Mouse (Mus musculus) intestine, embryonic 15.5 days (tissue): ENCODE data around the gene Abcg4. TPM values are rescaled to one million over a fixed set of nuclear protein-coding genes. Genes with fewer than 3 reads are reported as not detected.

Source experiments
- ATAC-seq: fragments of 200-750 bp; cut with Nextera tagmentation; 2 replicates; pipeline ENCODE4 v1.8.0; 2017; ENCODE audit warnings: moderate TSS enrichment, moderate library complexity
- H3K27ac ChIP-seq: fragments of 300-500 bp; sonication (generic); 2 replicates; pipeline ENCODE4 v1.5.1; 2015; ENCODE audit warnings: mild to moderate bottlenecking, inconsistent platforms
- H3K27me3 ChIP-seq: fragments of 300-500 bp; sonication (generic); replicated peaks from 2 replicates; pipeline ENCODE4 v1.6.1; 2015; ENCODE audit warnings: inconsistent platforms
- H3K36me3 ChIP-seq: fragments of 300-500 bp; sonication (generic); 2 replicates; pipeline ENCODE4 v1.6.1; 2015; ENCODE audit warnings: inconsistent platforms
- H3K4me1 ChIP-seq: fragments of 300-500 bp; sonication (generic); replicated peaks from 2 replicates; pipeline ENCODE4 v1.6.1; 2015; ENCODE audit warnings: inconsistent platforms
- H3K4me2 ChIP-seq: fragments of 300-500 bp; sonication (generic); replicated peaks from 2 replicates; pipeline ENCODE4 v1.6.1; 2015; ENCODE audit warnings: mild to moderate bottlenecking, inconsistent platforms
- H3K4me3 ChIP-seq: fragments of 300-500 bp; sonication (generic); replicated peaks from 2 replicates; pipeline ENCODE4 v1.5.1; 2015; ENCODE audit warnings: inconsistent platforms
- H3K9ac ChIP-seq: fragments of 300-500 bp; sonication (generic); 2 replicates; pipeline ENCODE4 v1.6.1; 2015; ENCODE audit warnings: inconsistent platforms
- H3K9me3 ChIP-seq: fragments of 300-500 bp; sonication (generic); 2 replicates; pipeline ENCODE4 v1.6.1; 2016; ENCODE audit warnings: inconsistent platforms
- WGBS: fragments of 180-500 bp; shearing (Covaris S2); methylation state at CpG from one replicate; pipeline ENCODE4 v1.1.7; 2015; 5-methylcytosine and 5-hydroxymethylcytosine counted together
- polyA plus RNA-seq: library from polyadenylated mRNA; unstranded; fragments of >200 nt; fragmentation: Nextera tagmentation; extraction: Ambion mirVana; gene quantifications from 2 replicates; pipeline ENCODE4 v1.2.1, GENCODE M21; 2015

The Abcg4 gene
- polyA plus RNA-seq, 1 experiment from 2014 or later, result 2.5 TPM

DNA sequence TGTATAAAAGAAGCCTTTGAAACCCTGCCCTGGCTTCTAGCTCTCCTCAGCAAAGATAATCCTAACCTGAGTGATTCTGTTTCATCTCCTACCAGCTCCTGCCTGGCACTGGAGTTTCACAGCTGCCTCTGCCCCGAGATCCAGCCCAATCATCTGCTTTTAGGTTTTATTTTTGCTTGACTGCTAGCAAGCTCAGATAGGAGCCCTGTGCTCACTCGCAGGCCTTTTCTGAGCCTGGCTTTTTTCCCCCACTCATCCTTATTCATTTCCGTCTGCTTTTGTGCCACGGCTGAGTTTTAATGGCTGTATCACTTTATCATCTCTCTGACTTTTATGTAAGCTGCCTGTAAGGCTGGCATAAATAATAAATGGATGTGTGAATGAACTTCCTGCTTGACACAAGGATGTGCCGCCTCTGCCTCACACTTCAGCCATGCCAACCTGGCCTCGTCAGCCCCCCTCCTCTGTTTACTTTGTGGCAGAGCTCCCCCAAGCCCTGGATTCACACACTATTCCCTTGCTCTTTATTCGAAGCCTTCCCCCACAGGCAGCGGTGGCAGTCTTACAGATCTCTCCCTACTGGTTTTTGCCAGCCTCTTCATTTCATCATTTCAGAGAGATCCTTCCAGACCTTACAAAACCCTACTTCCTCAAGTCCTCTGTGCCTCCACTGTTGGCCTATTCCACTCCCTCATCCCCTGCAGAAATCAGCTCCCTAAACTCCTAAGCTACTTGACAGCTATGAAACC is 21.8 kb downstream of the Abcg4 start:
- no peak for ATAC-seq
- Histone ChIP-seq H3K27me3 (no peaks in the 10 kb centered on the region), H3K27ac (no peak overlapping the region), H3K9me3 (0 out of 2 replicates have a peak, but pooled peaks cover 3% of the 10 kb centered on the region), H3K4me3 (no peak overlapping the region), H3K4me2 (peak overlapping the region; percentile 88; the same call in 1 of the 2 replicates), H3K4me1 (0 out of 2 replicates have a peak, but pooled peaks cover 8% of the 10 kb centered on the region), H3K36me3 (no peaks in the 10 kb centered on the region), H3K9ac (no peak overlapping the region)
- 54% methylated on average over 8 of the region's 8 CpGs for whole genome bisulfite sequencing

GRCm38 (mm10) chr9:44261388-44261787 is 27.0 kb downstream of the Abcg4 start:
- WGBS, result 73% methylated on average over 14 of the region's 14 CpGs
- Histone ChIP-seq H3K36me3 (no peaks in the 10 kb centered on the region), H3K27ac (no peak overlapping the region), H3K27me3 (no peaks in the 10 kb centered on the region), H3K4me1 (no peaks in the 10 kb centered on the region), H3K9me3 (no peaks in the 10 kb centered on the region), H3K9ac (no peak overlapping the region), H3K4me2 (no peak overlapping the region), H3K4me3 (no peak overlapping the region)
- ATAC-seq, result 0 out of 2 replicates have a peak, but pooled peaks have one; percentile 23

- Histone ChIP-seq H3K36me3 (no peaks in the 10 kb centered on the region), H3K27me3 (no peaks in the 10 kb centered on the region), H3K4me3 (no peak overlapping the region), H3K27ac (no peak overlapping the region), H3K4me1 (peaks cover 3% of the 10 kb centered on the region; the same call in 1 of the 2 replicates), H3K9ac (no peak overlapping the region), H3K9me3 (no peaks in the 10 kb centered on the region), H3K4me2 (no peak overlapping the region)
- ATAC-seq, result no peak
- WGBS, result 81% methylated on average over 10 of the region's 10 CpGs
Measured at GRCm38 (mm10) chr9:44259014-44259413, 29.4 kb downstream of the Abcg4 start.

- no peak overlapping the region for H3K9ac ChIP-seq
- no peak overlapping the region for H3K27ac ChIP-seq
- H3K27me3 ChIP-seq, result no peaks in the 10 kb centered on the region
- WGBS, result 75% methylated on average over 8 of the region's 8 CpGs
- no peaks in the 10 kb centered on the region for H3K36me3 ChIP-seq
- H3K9me3 ChIP-seq, result no peaks in the 10 kb centered on the region
- peaks cover 8% of the 10 kb centered on the region; the same call in 1 of the 2 replicates for H3K4me1 ChIP-seq
- H3K4me2 ChIP-seq, result no peak overlapping the region
- no peak overlapping the region for H3K4me3 ChIP-seq
- ATAC-seq, result no peak
Measured at GRCm38 (mm10) chr9:44256213-44256612, 32.2 kb downstream of the Abcg4 start.

GRCm38 (mm10) chr9:44255136-44255521 is 33.3 kb downstream of the Abcg4 start:
- H3K9me3 ChIP-seq, result no peaks in the 10 kb centered on the region
- H3K4me3 ChIP-seq, result no peak overlapping the region
- H3K4me1 ChIP-seq, result peaks cover 8% of the 10 kb centered on the region; the same call in 1 of the 2 replicates
- no peak overlapping the region for H3K4me2 ChIP-seq
- ATAC-seq, result no peak
- H3K27ac ChIP-seq, result 0 out of 2 replicates have a peak overlapping the region, but pooled peaks have one; percentile 15
- WGBS, result 60% methylated on average over 6 of the region's 6 CpGs
- no peaks in the 10 kb centered on the region for H3K36me3 ChIP-seq
- no peak overlapping the region for H3K9ac ChIP-seq
- H3K27me3 ChIP-seq, result no peaks in the 10 kb centered on the region

- Histone ChIP-seq H3K4me3 (no peak overlapping the region), H3K4me2 (no peak overlapping the region), H3K36me3 (no peaks in the 10 kb centered on the region), H3K9me3 (no peaks in the 10 kb centered on the region), H3K27me3 (no peaks in the 10 kb centered on the region), H3K27ac (peak overlapping the region; percentile 15; the same call in 1 of the 2 replicates), H3K9ac (no peak overlapping the region), H3K4me1 (peaks cover 8% of the 10 kb centered on the region; the same call in 1 of the 2 replicates)
- 14% methylated on average over 5 of the region's 5 CpGs for WGBS
- no peak for ATAC-seq
Measured at GRCm38 (mm10) chr9:44254508-44255135, 33.8 kb downstream of the Abcg4 start.

GRCm38 (mm10) chr9:44253441-44253840 is 35.0 kb downstream of the Abcg4 start:
- no peak overlapping the region for H3K4me2 ChIP-seq
- no peak overlapping the region for H3K27ac ChIP-seq
- no peaks in the 10 kb centered on the region for H3K27me3 ChIP-seq
- H3K4me1 ChIP-seq, result peaks cover 11% of the 10 kb centered on the region; the same call in 1 of the 2 replicates
- H3K9me3 ChIP-seq, result no peaks in the 10 kb centered on the region
- ATAC-seq, result no peak
- WGBS, result 75% methylated on average over 6 of the region's 6 CpGs
- no peak overlapping the region for H3K9ac ChIP-seq
- no peak overlapping the region for H3K4me3 ChIP-seq
- no peaks in the 10 kb centered on the region for H3K36me3 ChIP-seq

GRCm38 (mm10) chr9:44251314-44251713 is 37.1 kb downstream of the Abcg4 start, which contains the start of gene Pdzd3:
TSS of gene Pdzd3 (minus strand) at chr9:44251471.
- H3K9me3 ChIP-seq, result no peaks in the 10 kb centered on the region
- H3K4me2 ChIP-seq, result peak within 1 kb of the TSS; percentile 43
- no peak within 1 kb of the TSS for H3K9ac ChIP-seq
- H3K4me1 ChIP-seq, result peaks cover 11% of the 10 kb centered on the region; the same call in 1 of the 2 replicates
- 62% methylated on average over 10 of the region's 10 CpGs for WGBS
- H3K27me3 ChIP-seq, result no peaks in the 10 kb centered on the region
- peak; percentile 84 for ATAC-seq
- 0 out of 2 replicates have a peak within 1 kb of the TSS, but pooled peaks have one; percentile 3 for H3K27ac ChIP-seq
- no peaks in the 10 kb centered on the region for H3K36me3 ChIP-seq
- peak within 1 kb of the TSS; percentile 22; the same call in 1 of the 2 replicates for H3K4me3 ChIP-seq

- 57% methylated on average over 4 of the region's 4 CpGs for WGBS
Measured at GRCm38 (mm10) chr9:44250445-44250844, 38.0 kb downstream of the Abcg4 start.

GRCm38 (mm10) chr9:44249181-44250146 is 39.0 kb downstream of the Abcg4 start:
- no peaks in the 10 kb centered on the region for H3K9me3 ChIP-seq
- H3K9ac ChIP-seq, result no peak overlapping the region
- H3K4me2 ChIP-seq, result peak overlapping the region; percentile 10; the same call in 1 of the 2 replicates
- no peaks in the 10 kb centered on the region for H3K27me3 ChIP-seq
- peaks cover 8% of the 10 kb centered on the region; the same call in 1 of the 2 replicates for H3K4me1 ChIP-seq
- 49% methylated on average over 26 of the region's 26 CpGs for WGBS
- peak; percentile 57 for ATAC-seq
- no peaks in the 10 kb centered on the region for H3K36me3 ChIP-seq
- H3K4me3 ChIP-seq, result no peak overlapping the region
- no peak overlapping the region for H3K27ac ChIP-seq

More at GRCm38 (mm10) chr9:44250445-44250844, 38.0 kb downstream of the Abcg4 start:
- Histone ChIP-seq H3K4me1 (peaks cover 11% of the 10 kb centered on the region; the same call in 1 of the 2 replicates), H3K9me3 (no peaks in the 10 kb centered on the region), H3K4me3 (peak overlapping the region; percentile 22; the same call in 1 of the 2 replicates), H3K27ac (no peak overlapping the region), H3K36me3 (no peaks in the 10 kb centered on the region), H3K4me2 (peak overlapping the region; percentile 43), H3K9ac (no peak overlapping the region), H3K27me3 (no peaks in the 10 kb centered on the region)
- no peak for ATAC-seq

DNA sequence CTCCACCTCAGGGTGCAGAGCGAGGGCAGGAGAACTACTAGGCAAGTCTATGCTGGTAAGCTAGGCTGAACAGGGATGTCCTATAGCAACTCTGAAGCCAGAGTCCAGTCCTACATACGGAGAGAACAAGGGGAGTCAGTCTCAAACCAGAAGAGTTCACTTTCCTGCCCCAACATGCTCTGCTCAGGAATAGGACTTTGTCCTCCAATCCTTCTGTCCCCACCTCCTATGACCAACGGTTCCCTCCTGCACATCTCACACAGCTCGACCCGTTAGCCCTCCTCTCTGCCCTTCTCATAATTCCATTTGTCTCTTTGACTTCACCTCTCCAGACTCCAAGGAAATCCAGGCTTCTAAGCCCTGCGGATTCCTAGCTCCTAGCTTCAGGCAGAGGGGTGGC is 40.5 kb downstream of the Abcg4 start:
- H3K4me3 ChIP-seq, result no peak overlapping the region
- 0 out of 2 replicates have a peak, but pooled peaks cover 8% of the 10 kb centered on the region for H3K4me1 ChIP-seq
- no peaks in the 10 kb centered on the region for H3K9me3 ChIP-seq
- no peaks in the 10 kb centered on the region for H3K27me3 ChIP-seq
- H3K9ac ChIP-seq, result no peak overlapping the region
- no peak overlapping the region for H3K27ac ChIP-seq
- WGBS, result 75% methylated on average over 6 of the region's 6 CpGs
- no peak overlapping the region for H3K4me2 ChIP-seq
- no peak for ATAC-seq
- no peaks in the 10 kb centered on the region for H3K36me3 ChIP-seq
